Mouse (Mus musculus) E14TG2a.4 (cell line): ENCODE measurements at regions not wholly inside any gene's neighbourhood (a gene's known extent, or its start where the extent isn't known, plus 50 kb on each side); places are given as distances from the start of the nearest gene placed in this dataset.

ENCODE experiments used
- CTCF ChIP-seq: conservative IDR thresholded peaks from 2 replicates; pipeline ENCODE4 v1.5.1; 2014; ENCODE audit warnings: low read length
- POU5F1 ChIP-seq: IDR thresholded peaks from 2 replicates; pipeline ENCODE4 v1.6.1; 2014; ENCODE audit warnings: low read length, borderline replicate concordance

GRCm38 (mm10) chr15:31997996-31998395, 179.1 kb upstream of the Tas2r119 start:
- TF ChIP-seq CTCF (no peak), POU5F1 (no peak)
